Mouse (Mus musculus): ENCODE data around the gene Slc38a2. TPM values are rescaled to one million over a fixed set of nuclear protein-coding genes. Genes with fewer than 3 reads are reported as not detected.

Gene Slc38a2
- total and polyA plus RNA-seq, 3 experiments: 59.3 to 209 (median 149) TPM

DNA sequence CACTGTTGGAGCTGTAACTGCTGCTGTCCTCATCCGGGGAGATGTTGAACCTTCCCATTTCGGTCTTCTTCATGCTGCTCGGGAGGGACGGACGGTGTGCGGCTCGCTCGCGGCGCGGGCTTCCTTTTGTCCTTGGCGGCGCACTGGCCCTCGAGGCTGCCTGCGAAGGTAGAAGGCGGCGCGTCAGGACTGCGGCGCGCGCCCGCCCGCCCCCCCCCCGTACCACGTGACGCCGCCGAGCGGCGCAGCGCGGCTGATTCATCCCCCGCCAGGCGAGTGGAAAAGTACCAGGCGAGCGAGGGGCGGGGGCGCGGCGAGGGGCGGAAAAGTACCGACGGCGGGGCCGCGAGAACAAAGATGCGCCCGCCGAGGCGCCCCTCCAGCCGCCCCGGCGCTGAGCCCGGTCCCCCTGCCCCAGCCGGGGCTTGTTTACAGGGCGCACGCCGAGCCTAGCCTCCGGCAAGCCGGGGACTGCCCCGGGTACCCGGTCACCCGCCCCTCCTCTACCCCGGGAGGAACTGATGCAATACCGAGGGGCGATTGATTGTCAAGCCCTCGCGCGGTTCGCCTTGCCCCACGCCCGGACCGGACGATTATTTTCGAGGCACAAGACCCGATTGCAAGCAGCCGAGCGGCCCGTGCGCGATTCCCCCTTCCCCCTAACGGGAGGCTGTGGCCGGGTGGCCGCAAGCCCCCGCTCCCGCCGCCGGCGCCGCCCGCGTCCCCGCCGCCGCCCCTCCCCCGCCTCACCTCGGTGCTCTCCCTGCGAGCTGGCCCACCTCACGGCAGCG is 677 bp downstream of the Slc38a2 start:
- peak overlapping the region; percentile 99 for H3K27ac ChIP-seq
- peaks cover 4% of the 10 kb centered on the region for H3K4me1 ChIP-seq (ENCODE audit: control insufficient read depth, insufficient read depth, low read length)
- DNase-seq: peak; percentile 91 to 93
- intact Hi-C loops (cut with DNase I): loop anchor here (5.0 to 10.0 kb wide), 4 partner anchors 73 to 486 kb away; partner anchors contain the start of gene Arid2
- H3K27me3 ChIP-seq (ENCODE audit: control insufficient read depth, insufficient read depth, low read length): no peaks in the 10 kb centered on the region
- under 1% methylated on average over 101 of the region's 101 CpGs for WGBS
- H3K4me3 ChIP-seq: peak overlapping the region; percentile 88
- TF ChIP-seq POLR2A (IDR thresholded peaks at IDR 0.05; ENCODE audit: insufficient read depth, low read depth, low read length) (peak; percentile 85), EP300 (IDR thresholded peaks at IDR 0.05; ENCODE audit: insufficient read depth, low read depth, low read length) (no peak)
- H3K9ac ChIP-seq (ENCODE audit: low read depth, low read length): peak overlapping the region; percentile 98
- H3K79me2 ChIP-seq (replicated peaks; ENCODE audit: control insufficient read depth, insufficient read depth, low read length): no peaks in the 10 kb centered on the region
- H3K36me3 ChIP-seq (ENCODE audit: control insufficient read depth, insufficient read depth, low read length): peaks cover 36% of the 10 kb centered on the region

DNA sequence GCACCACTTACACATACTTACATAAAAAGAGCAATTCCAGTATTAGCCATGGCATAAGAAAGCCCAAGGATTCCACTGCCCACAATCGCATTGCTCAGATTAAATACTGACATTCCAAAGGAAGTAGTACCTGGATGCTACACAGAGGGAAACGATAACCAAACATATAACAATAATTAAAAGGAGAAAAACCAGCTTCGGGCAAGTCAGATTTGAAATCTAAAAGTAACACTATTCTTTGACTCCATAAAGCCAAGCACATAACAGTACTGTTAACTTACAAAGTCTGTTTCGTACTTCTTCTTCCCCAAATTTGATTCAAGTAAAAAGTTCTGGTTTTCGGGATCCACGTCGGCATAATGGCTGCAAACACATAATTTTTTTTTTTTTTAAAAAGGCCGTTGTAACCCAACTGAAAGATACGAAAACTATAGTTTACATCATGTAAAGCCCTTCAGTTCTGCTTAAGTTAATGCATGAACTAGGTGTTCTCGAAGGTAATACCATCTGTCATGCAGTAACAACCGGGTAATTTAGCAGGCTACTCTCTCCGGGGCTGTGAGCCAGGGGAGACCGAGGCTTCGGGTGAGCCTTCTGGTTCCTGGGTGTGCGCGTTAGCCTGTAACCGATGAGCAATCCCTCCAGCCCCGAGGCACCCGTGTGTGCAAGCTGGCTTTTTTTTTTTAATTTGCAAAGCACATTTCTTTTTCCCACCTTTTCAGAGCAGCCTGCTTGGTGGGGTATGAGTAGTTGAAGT is 1.5 kb downstream of the Slc38a2 start:
- Histone ChIP-seq H3K79me2 (replicated peaks; ENCODE audit: control insufficient read depth, insufficient read depth, low read length) (no peaks in the 10 kb centered on the region), H3K36me3 (ENCODE audit: control insufficient read depth, insufficient read depth, low read length) (peaks cover 42% of the 10 kb centered on the region), H3K27ac (peak overlapping the region; percentile 99), H3K4me1 (ENCODE audit: control insufficient read depth, insufficient read depth, low read length) (peaks cover 4% of the 10 kb centered on the region), H3K4me3 (peak overlapping the region; percentile 88), H3K9ac (ENCODE audit: low read depth, low read length) (peak overlapping the region; percentile 64), H3K27me3 (ENCODE audit: control insufficient read depth, insufficient read depth, low read length) (no peaks in the 10 kb centered on the region)
- no peak for TF ChIP-seq POLR2A (IDR thresholded peaks at IDR 0.05; ENCODE audit: insufficient read depth, low read depth, low read length)
- no peak for TF ChIP-seq CTCF (IDR thresholded peaks at IDR 0.05)
- TF ChIP-seq EP300 (IDR thresholded peaks at IDR 0.05; ENCODE audit: insufficient read depth, low read depth, low read length): no peak
- 4% methylated on average over 19 of the region's 19 CpGs for WGBS
- no peak for DNase-seq
- intact Hi-C loops (cut with DNase I): loop anchor here (5.0 to 10.0 kb wide), 4 partner anchors 74 to 487 kb away; partner anchors contain the start of gene Arid2

DNA sequence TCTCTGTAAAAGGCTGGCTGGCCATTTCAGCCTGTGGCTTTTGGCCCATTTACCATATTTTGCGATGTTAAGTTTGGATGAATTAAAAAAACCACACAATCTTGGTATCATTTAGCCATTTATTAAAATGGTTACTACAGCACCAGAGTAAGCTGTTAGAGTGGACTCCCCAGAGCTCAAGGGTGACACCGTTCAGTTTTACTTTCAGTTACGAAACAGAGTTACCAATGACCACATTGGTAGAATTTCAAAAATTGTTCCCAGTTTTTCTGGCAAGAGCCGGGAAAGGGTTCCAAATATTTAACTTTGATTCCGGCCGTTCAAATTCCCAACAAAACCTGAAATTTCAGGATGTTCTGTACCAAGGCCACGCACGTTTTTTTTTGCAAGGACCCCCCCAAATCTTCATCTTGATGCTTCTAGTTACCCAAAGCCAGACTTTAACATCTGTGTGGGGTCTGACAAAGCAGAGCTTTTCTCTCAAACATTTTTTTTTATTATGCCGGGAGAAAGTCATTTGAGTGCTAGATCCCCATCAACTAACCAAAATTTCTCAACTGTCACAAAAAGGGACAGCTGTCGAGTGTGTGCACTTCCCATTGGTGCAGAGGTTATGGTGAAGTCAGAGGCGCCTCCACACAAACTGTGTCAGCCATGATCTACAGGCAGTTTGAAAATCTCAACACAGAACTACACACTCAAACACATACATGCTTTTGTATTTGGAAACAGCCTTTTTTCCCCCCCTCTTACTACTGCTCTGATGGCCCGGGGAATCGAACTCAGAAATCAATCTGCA is 2.8 kb downstream of the Slc38a2 start:
- 21% methylated on average over 13 of the region's 13 CpGs for WGBS
- H3K27me3 ChIP-seq (ENCODE audit: control insufficient read depth, insufficient read depth, low read length): no peaks in the 10 kb centered on the region
- H3K4me1 ChIP-seq (ENCODE audit: control insufficient read depth, insufficient read depth, low read length): peaks cover 4% of the 10 kb centered on the region
- H3K4me3 ChIP-seq: peak overlapping the region; percentile 88
- intact Hi-C loops (cut with DNase I): loop anchor here (5.0 to 10.0 kb wide), 4 partner anchors 76 to 488 kb away; partner anchors contain the start of gene Arid2
- no peak for DNase-seq
- H3K79me2 ChIP-seq (replicated peaks; ENCODE audit: control insufficient read depth, insufficient read depth, low read length): no peaks in the 10 kb centered on the region
- peak overlapping the region; percentile 99 for H3K27ac ChIP-seq
- peaks cover 50% of the 10 kb centered on the region for H3K36me3 ChIP-seq (ENCODE audit: control insufficient read depth, insufficient read depth, low read length)
- peak overlapping the region; percentile 21 for H3K9ac ChIP-seq (ENCODE audit: low read depth, low read length)
- TF ChIP-seq EP300 (IDR thresholded peaks at IDR 0.05; ENCODE audit: insufficient read depth, low read depth, low read length) (no peak), POLR2A (IDR thresholded peaks at IDR 0.05; ENCODE audit: insufficient read depth, low read depth, low read length) (0 out of 2 replicates have a peak, but pooled peaks have one; percentile 16), CTCF (IDR thresholded peaks at IDR 0.05) (no peak)

DNA sequence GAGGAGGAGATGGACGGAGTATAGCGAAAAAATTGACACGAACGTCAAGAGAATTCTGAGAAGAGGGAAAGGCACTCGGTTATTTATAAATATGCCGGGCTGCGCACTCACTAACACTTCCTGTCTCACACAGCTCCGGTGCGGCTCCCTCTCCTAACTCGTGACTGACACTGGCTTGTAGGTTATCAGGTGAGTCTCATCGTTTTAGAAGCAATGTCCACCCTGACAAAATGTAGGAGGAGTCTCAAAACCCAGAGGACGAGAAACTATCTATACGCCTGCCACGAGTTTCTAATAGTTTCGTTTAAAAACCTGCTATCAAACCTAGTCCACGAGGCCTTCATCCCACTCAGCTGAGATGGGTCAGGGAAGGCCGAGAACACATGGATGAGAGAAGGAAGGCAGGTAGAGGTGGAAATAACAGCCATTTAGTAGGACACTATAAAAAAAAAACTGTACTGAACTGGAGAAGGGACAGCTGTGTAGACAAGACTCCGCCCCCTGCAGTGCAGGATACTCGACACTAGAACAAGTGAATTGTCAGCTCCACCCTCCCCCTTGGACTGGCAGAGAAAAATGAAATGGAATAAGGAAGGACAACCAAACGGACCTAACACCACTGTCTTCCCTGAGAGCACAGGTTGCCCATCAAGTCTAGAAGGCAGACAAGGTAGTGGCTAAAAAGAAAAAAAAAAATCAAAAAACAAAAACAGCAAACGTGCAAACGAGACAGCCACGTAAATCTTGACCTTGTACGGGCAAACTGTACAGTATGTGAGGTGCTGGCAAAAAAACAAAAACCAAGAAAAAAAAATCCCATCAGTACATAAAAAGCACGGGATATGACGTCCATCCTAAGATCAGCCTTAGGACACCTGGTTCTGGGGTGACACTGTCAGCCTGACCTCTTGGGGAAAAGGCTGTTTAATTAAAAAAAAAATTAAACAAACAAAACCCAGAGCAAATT is 3.8 kb downstream of the Slc38a2 start:
- Histone ChIP-seq H3K36me3 (ENCODE audit: control insufficient read depth, insufficient read depth, low read length) (peaks cover 57% of the 10 kb centered on the region), H3K9ac (ENCODE audit: low read depth, low read length) (0 out of 2 replicates have a peak overlapping the region, but pooled peaks have one; percentile 19), H3K4me3 (peak overlapping the region; percentile 88), H3K4me1 (ENCODE audit: control insufficient read depth, insufficient read depth, low read length) (peaks cover 4% of the 10 kb centered on the region), H3K79me2 (replicated peaks; ENCODE audit: control insufficient read depth, insufficient read depth, low read length) (no peaks in the 10 kb centered on the region), H3K27me3 (ENCODE audit: control insufficient read depth, insufficient read depth, low read length) (no peaks in the 10 kb centered on the region), H3K27ac (peak overlapping the region; percentile 99)
- WGBS: 24% methylated on average over 26 of the region's 26 CpGs
- no peak for TF ChIP-seq EP300 (IDR thresholded peaks at IDR 0.05; ENCODE audit: insufficient read depth, low read depth, low read length)
- no peak for TF ChIP-seq POLR2A (IDR thresholded peaks at IDR 0.05; ENCODE audit: insufficient read depth, low read depth, low read length)
- TF ChIP-seq CTCF (IDR thresholded peaks at IDR 0.05): peak; percentile 54
- intact Hi-C loops (cut with DNase I): loop anchor here (5.0 to 10.0 kb wide), 4 partner anchors 77 to 489 kb away; partner anchors contain the start of gene Arid2
- peak; percentile 58 to 70 for DNase-seq
